Mouse (Mus musculus) small intestine, adult 2 months (tissue): ENCODE results near the gene Poldip3. TPM values are rescaled to one million over a fixed set of nuclear protein-coding genes. Genes with fewer than 3 reads are reported as not detected.

ENCODE experiments used
- H3K27ac ChIP-seq: fragments of 200-500 bp; 2 replicates; pipeline ENCODE4 v1.5.1; 2012; ENCODE audit warnings: low read depth, low read length, control low read depth, inconsistent platforms; ENCODE audit not compliant: insufficient read depth
- H3K27me3 ChIP-seq: fragments of 200-500 bp; 2 replicates; pipeline ENCODE4 v1.6.1; 2012; ENCODE audit warnings: mild to moderate bottlenecking, moderate library complexity, low read length, inconsistent platforms; ENCODE audit not compliant: control insufficient read depth, insufficient read depth
- H3K36me3 ChIP-seq: fragments of 200-500 bp; 2 replicates; pipeline ENCODE4 v1.6.1; 2012; ENCODE audit warnings: mild to moderate bottlenecking, low read length, control low read depth, inconsistent platforms; ENCODE audit not compliant: control insufficient read depth, insufficient read depth
- H3K4me1 ChIP-seq: fragments of 200-500 bp; 2 replicates; pipeline ENCODE4 v1.6.1; 2012; ENCODE audit warnings: low read length, inconsistent platforms, mixed read lengths; ENCODE audit not compliant: control insufficient read depth, insufficient read depth, insufficient read length
- H3K4me3 ChIP-seq: fragments of 200-500 bp; 2 replicates; pipeline ENCODE4 v1.5.1; 2012; ENCODE audit warnings: low read depth, mild to moderate bottlenecking, control low read depth, inconsistent platforms, low read length, moderate library complexity
- CTCF ChIP-seq: fragments of 200-500 bp; IDR thresholded peaks from 2 replicates; pipeline ENCODE4 v1.5.1; 2012; ENCODE audit warnings: low read depth, mild to moderate bottlenecking, control low read depth, inconsistent platforms, low read length, moderate library complexity, mixed read lengths; ENCODE audit not compliant: insufficient replicate concordance, insufficient read length; ENCODE audit errors: extremely low read depth
- POLR2A ChIP-seq: fragments of 200-500 bp; IDR thresholded peaks from 2 replicates; pipeline ENCODE4 v1.6.1; 2012; ENCODE audit warnings: low read depth, mild to moderate bottlenecking, control low read depth, inconsistent platforms, low read length, moderate library complexity
- WGBS: fragments of 180-500 bp; shearing (Covaris S2); methylation state at CpG from one replicate; pipeline ENCODE4 v1.1.7; 2018; 5-methylcytosine and 5-hydroxymethylcytosine counted together
- polyA plus RNA-seq: library from polyadenylated mRNA; depleted of rRNA; stranded (reverse); fragments of >200 nt; gene quantifications from 2 replicates; pipeline ENCODE4 v1.2.3, GENCODE M21; 2012; rRNA removed

Gene Poldip3
- polyA plus RNA-seq = 24.5 and 46.7 TPM in 2 replicates

GRCm38 (mm10) chr15:83149196-83150072 lies at the start of gene Poldip3:
Gene Poldip3, minus strand, starts transcription at chr15:83149384.
- H3K4me1 ChIP-seq = peaks cover 2% of the 10 kb centered on the region; the same call in 1 of the 2 replicates
- peak within 1 kb of the TSS; percentile 68 for H3K4me3 ChIP-seq
- H3K27ac ChIP-seq = peak within 1 kb of the TSS; percentile 85
- peaks cover 17% of the 10 kb centered on the region for H3K36me3 ChIP-seq
- TF ChIP-seq POLR2A = peak; percentile 90
- TF ChIP-seq CTCF = no peak
- under 1% methylated on average over 56 of the region's 56 CpGs for WGBS
- H3K27me3 ChIP-seq = no peaks in the 10 kb centered on the region

- Histone ChIP-seq H3K36me3 (no peaks in the 10 kb centered on the region), H3K27me3 (no peaks in the 10 kb centered on the region), H3K4me1 (no peaks in the 10 kb centered on the region), H3K27ac (no peak overlapping the region), H3K4me3 (no peak overlapping the region)
- TF ChIP-seq POLR2A (no peak), CTCF (no peak)
- WGBS = 93% methylated on average over 4 of the region's 4 CpGs
Observed at GRCm38 (mm10) chr15:83193413-83193812, 44.2 kb upstream of the Poldip3 start.

GRCm38 (mm10) chr15:83182351-83182750 lies 33.2 kb upstream of the Poldip3 start:
- Histone ChIP-seq H3K36me3 (no peaks in the 10 kb centered on the region), H3K27me3 (no peaks in the 10 kb centered on the region), H3K4me1 (no peaks in the 10 kb centered on the region), H3K4me3 (no peak overlapping the region), H3K27ac (no peak overlapping the region)
- WGBS = 51% methylated on average over 5 of the region's 5 CpGs
- TF ChIP-seq CTCF (no peak), POLR2A (no peak)

- H3K27ac ChIP-seq = no peak overlapping the region
Observed at GRCm38 (mm10) chr15:83181800-83182330, 32.7 kb upstream of the Poldip3 start.

GRCm38 (mm10) chr15:83180004-83180403 lies 30.8 kb upstream of the Poldip3 start:
- WGBS = 73% methylated on average over 6 of the region's 6 CpGs
- no peak for TF ChIP-seq CTCF
- no peak for TF ChIP-seq POLR2A

More at GRCm38 (mm10) chr15:83181800-83182330, 32.7 kb upstream of the Poldip3 start:
- no peaks in the 10 kb centered on the region for H3K36me3 ChIP-seq
- H3K4me1 ChIP-seq = peaks cover under 1% of the 10 kb centered on the region; the same call in 1 of the 2 replicates
- WGBS = 59% methylated on average over 4 of the region's 4 CpGs
- no peaks in the 10 kb centered on the region for H3K27me3 ChIP-seq
- no peak overlapping the region for H3K4me3 ChIP-seq
- TF ChIP-seq CTCF = no peak
- no peak for TF ChIP-seq POLR2A

GRCm38 (mm10) chr15:83176653-83177052 lies 27.5 kb upstream of the Poldip3 start:
- Histone ChIP-seq H3K36me3 (no peaks in the 10 kb centered on the region), H3K4me3 (no peak overlapping the region), H3K27me3 (no peaks in the 10 kb centered on the region), H3K4me1 (peaks cover 23% of the 10 kb centered on the region; the same call in 1 of the 2 replicates), H3K27ac (peak overlapping the region; percentile 21; the same call in 1 of the 2 replicates)
- TF ChIP-seq POLR2A = no peak
- TF ChIP-seq CTCF = no peak
- 38% methylated on average over 4 of the region's 4 CpGs for WGBS

More at GRCm38 (mm10) chr15:83180004-83180403, 30.8 kb upstream of the Poldip3 start:
- no peak overlapping the region for H3K4me3 ChIP-seq
- H3K36me3 ChIP-seq = no peaks in the 10 kb centered on the region
- no peaks in the 10 kb centered on the region for H3K27me3 ChIP-seq
- H3K27ac ChIP-seq = no peak overlapping the region
- H3K4me1 ChIP-seq = peaks cover 7% of the 10 kb centered on the region; the same call in 1 of the 2 replicates
